In genomic region chr13:23425505-23425904, GRCm38 (mm10) we compare ENCODE assay signal across 9 mouse cellular contexts. TPM values are rescaled to one million over a fixed set of nuclear protein-coding genes. Genes with fewer than 3 reads are reported as not detected.
DNase-seq lines count a peak whose midpoint lies in the region; ATAC-seq lines count a peak whose summit lies in the region.
"Had no signal": no experiment of that assay in that cellular context is flagged by ENCODE, and none has a peak within 500 bp of the region (broad histone marks: within the 10 kb centered on the region; RNA-seq: fewer than 3 reads in every experiment).

No protein-coding gene starts in this region.

- intact Hi-C loops in heart, postnatal 10 days (cut with DNase I): loop anchor here (2.0 to 10.0 kb wide), 3 partner anchors 171 to 1378 kb away; partner anchors contain the start of genes Hist1h2ac and Hist1h2bc

- ATAC-seq in megakaryocyte-erythroid progenitor cell, adult 5-6 weeks (replicated peaks; ENCODE audit: low FRiP score, low TSS enrichment, poor library complexity, severe bottlenecking): peak; percentile 31; the same call in 1 of the 2 replicates

- peak; percentile 61 for DNase-seq in cerebellum, adult 11-12 months
- no peak for DNase-seq in cerebellum, adult 11 months
- DNase-seq in MEL-GATA-1-ER (ENCODE audit: extremely low read depth, low read depth): peak; percentile 86
- DNase-seq in embryo, embryonic 10 days (ENCODE audit: low spot score): peak; percentile 92
- DNase-seq in heart, postnatal 10 days: peak; percentile 54 to 62
- DNase-seq in layer of hippocampus, adult 9-10 months (ENCODE audit: low spot score): peak; percentile 74
- DNase-seq in testis, postnatal 14 days (ENCODE audit: low spot score): peak; percentile 79

RNA-seq across cellular contexts. Expression of gene Abt1, which starts 1.8 kb away (rescaled TPM):
- total RNA-seq in heart, postnatal 10 days (2021): 1 to 10 TPM; 5.3 to 5.6 TPM
- 8.0 and 10.7 TPM in 2 replicates for total RNA-seq in megakaryocyte-erythroid progenitor cell, adult 5-6 weeks (2014; fragmentation: Nextera tagmentation)
- total RNA-seq in megakaryocyte-erythroid progenitor cell, adult 5-6 weeks (2017): 12.8 and 13.7 TPM in 2 replicates

RNA-seq across cellular contexts. Expression of gene Btn1a1, which starts 40.2 kb away (rescaled TPM):
- total RNA-seq in heart, postnatal 10 days (2021): not detected
- total RNA-seq in megakaryocyte-erythroid progenitor cell, adult 5-6 weeks (2014; fragmentation: Nextera tagmentation): not detected in 2 replicates
- total RNA-seq in megakaryocyte-erythroid progenitor cell, adult 5-6 weeks (2017): not detected in 2 replicates
- total RNA-seq: left cerebral cortex, postnatal 36 days had no signal

RNA-seq across cellular contexts. Expression of gene Zfp322a, which starts 56.5 kb away (rescaled TPM):
- total RNA-seq in heart, postnatal 10 days (2021): 10 to 100 TPM; 18.9 to 21.7 TPM
- total RNA-seq in megakaryocyte-erythroid progenitor cell, adult 5-6 weeks (2014; fragmentation: Nextera tagmentation): 16.0 and 23.2 TPM in 2 replicates
- total RNA-seq in megakaryocyte-erythroid progenitor cell, adult 5-6 weeks (2017): 64.7 and 75.8 TPM in 2 replicates
